Mouse (Mus musculus): ENCODE data around the gene Srrm4. TPM values are rescaled to one million over a fixed set of nuclear protein-coding genes. Genes with fewer than 3 reads are reported as not detected.

Srrm4 gene
- polyA plus RNA-seq, 1 experiment from 2014 or later = 20.8 TPM

DNA sequence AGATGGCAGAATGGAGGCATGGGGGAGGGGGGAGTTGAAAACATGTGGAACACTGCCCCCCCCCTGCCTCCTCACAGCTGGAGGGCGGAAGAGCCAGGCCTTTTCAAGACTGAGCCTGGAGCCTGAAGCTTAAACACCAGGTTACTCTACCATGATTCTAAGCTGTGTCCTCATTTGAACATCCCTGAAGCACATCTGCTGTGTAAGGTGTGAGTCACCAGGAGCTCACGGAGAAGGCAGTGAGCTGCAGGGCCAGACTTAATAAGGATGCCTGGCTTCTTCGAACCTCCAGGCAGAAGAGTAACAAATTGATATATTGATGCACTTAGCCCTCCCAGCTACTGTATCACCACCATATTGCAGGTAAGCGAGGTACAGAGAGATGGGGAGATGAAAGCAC, 79.5 kb downstream of the Srrm4 start:
- no peak overlapping the region for H3K9ac ChIP-seq (replicated peaks; ENCODE audit: low read depth, low read length)
- H3K9me3 ChIP-seq (ENCODE audit: control insufficient read depth, low read length) = no peaks in the 10 kb centered on the region
- H3K27ac ChIP-seq (ENCODE audit: low read depth, low read length) = no peak overlapping the region
- H3K4me1 ChIP-seq (ENCODE audit: control insufficient read depth, insufficient read depth, low read length) = no peaks in the 10 kb centered on the region
- H3K27me3 ChIP-seq (ENCODE audit: control insufficient read depth, insufficient read depth, low read length) = no peaks in the 10 kb centered on the region
- H3K36me3 ChIP-seq (ENCODE audit: control insufficient read depth, insufficient read depth, low read length) = no peaks in the 10 kb centered on the region
- no peak for ATAC-seq (ENCODE audit: low read depth)
- 74% methylated on average over 3 of the region's 4 CpGs for WGBS
- H3K4me3 ChIP-seq (ENCODE audit: low read depth, low read length) = no peak overlapping the region
- H3K4me2 ChIP-seq (ENCODE audit: low read depth, low read length) = no peak overlapping the region

DNA sequence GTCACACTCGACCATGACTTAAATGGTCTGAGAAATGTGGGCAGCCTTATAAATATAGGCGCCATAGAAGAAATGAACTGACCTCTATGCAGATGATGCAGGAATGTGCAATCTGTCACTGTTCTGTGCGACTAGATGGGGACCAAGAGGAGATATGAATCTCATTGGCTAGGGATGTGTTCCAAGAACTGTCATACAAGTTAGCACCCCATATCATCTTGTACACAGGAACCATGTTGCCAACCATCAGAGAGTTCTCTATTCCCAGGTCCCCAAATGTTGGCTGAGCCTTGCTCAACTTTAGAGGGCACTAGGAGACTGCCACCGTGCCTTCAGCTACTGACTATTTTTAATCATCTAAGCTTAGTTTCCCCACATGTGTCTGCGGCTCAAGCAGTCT, 81.4 kb downstream of the Srrm4 start:
- Histone ChIP-seq H3K9me3 (ENCODE audit: control insufficient read depth, low read length) (no peaks in the 10 kb centered on the region), H3K27me3 (ENCODE audit: control insufficient read depth, insufficient read depth, low read length) (no peaks in the 10 kb centered on the region), H3K27ac (ENCODE audit: low read depth, low read length) (no peak overlapping the region), H3K4me2 (ENCODE audit: low read depth, low read length) (no peak overlapping the region), H3K4me3 (ENCODE audit: low read depth, low read length) (no peak overlapping the region), H3K4me1 (ENCODE audit: control insufficient read depth, insufficient read depth, low read length) (no peaks in the 10 kb centered on the region), H3K36me3 (ENCODE audit: control insufficient read depth, insufficient read depth, low read length) (no peaks in the 10 kb centered on the region), H3K9ac (replicated peaks; ENCODE audit: low read depth, low read length) (no peak overlapping the region)
- 81% methylated on average over 5 of the region's 5 CpGs for WGBS
- no peak for ATAC-seq (ENCODE audit: low read depth)

DNA sequence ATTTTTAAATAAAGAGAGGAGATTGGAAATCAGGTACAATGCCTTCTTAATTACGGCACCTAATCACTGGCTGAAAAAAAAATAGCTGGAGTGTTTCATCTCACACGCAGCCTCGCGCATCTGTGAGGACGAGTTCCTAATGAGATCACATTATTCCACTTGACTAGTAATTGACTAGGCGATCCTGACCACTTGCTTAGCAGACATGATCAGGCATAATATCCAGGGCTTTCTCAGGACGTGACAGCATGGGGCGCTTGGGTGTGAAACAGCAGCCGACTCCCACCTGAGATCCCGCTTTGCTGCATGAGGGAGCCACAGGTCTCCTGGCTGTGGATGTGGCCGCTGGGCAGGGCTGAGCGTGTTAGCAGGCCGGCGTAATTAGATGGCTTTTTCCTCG, 90.3 kb downstream of the Srrm4 start:
- peaks cover 12% of the 10 kb centered on the region for H3K4me1 ChIP-seq (ENCODE audit: control insufficient read depth, insufficient read depth, low read length)
- H3K27me3 ChIP-seq (ENCODE audit: control insufficient read depth, insufficient read depth, low read length) = no peaks in the 10 kb centered on the region
- no peak overlapping the region for H3K4me2 ChIP-seq (ENCODE audit: low read depth, low read length)
- no peak overlapping the region for H3K4me3 ChIP-seq (ENCODE audit: low read depth, low read length)
- H3K9me3 ChIP-seq (ENCODE audit: control insufficient read depth, low read length) = no peaks in the 10 kb centered on the region
- 27% methylated on average over 15 of the region's 15 CpGs for WGBS
- H3K36me3 ChIP-seq (ENCODE audit: control insufficient read depth, insufficient read depth, low read length) = no peaks in the 10 kb centered on the region
- peak; percentile 29; the same call in 1 of the 2 replicates for ATAC-seq (ENCODE audit: low read depth)
- H3K27ac ChIP-seq (ENCODE audit: low read depth, low read length) = no peak overlapping the region; the same call in 1 of the 2 replicates
- H3K9ac ChIP-seq (replicated peaks; ENCODE audit: low read depth, low read length) = no peak overlapping the region

DNA sequence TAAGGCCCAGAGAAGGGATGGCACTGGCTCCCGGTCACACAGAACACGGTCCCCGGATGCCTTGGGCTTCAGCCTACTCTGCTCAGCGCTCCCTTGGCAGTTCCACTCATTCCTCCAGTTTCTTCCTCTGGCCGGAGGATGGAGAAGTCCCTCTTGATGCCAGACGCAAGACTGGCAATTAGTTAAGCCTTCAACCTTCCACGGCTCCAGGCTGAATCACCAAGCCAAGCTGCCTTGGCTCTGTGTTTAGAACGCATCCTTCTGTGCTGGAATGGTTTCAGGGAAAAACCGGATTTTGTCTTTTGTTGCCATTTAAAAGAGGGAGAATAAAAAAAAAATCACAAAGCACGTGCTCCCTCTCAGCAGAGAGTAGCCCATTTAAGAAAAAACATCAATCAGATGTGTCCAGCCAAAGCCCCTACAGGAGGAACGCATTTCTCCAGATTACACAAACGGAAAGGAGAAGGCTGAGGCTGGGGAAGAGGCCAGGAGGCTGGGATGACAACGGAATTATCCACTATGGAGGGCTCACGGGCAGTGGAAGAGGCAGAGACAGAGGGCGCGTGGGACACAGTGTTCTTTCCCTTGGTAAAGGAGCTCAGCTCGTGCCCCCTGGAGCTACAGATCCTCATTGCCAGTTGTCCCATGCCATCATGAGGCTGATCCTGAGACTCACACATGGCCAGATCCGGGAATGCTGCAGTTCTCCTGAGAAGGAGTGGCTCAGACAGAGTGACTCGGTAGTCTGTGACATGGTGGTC, 92.6 kb downstream of the Srrm4 start:
- H3K9ac ChIP-seq (replicated peaks; ENCODE audit: low read depth, low read length) = no peak overlapping the region
- H3K4me3 ChIP-seq (ENCODE audit: low read depth, low read length) = no peak overlapping the region
- peaks cover 19% of the 10 kb centered on the region for H3K4me1 ChIP-seq (ENCODE audit: control insufficient read depth, insufficient read depth, low read length)
- no peak overlapping the region for H3K4me2 ChIP-seq (ENCODE audit: low read depth, low read length)
- H3K36me3 ChIP-seq (ENCODE audit: control insufficient read depth, insufficient read depth, low read length) = no peaks in the 10 kb centered on the region
- no peaks in the 10 kb centered on the region for H3K27me3 ChIP-seq (ENCODE audit: control insufficient read depth, insufficient read depth, low read length)
- no peak overlapping the region for H3K27ac ChIP-seq (ENCODE audit: low read depth, low read length)
- no peak for ATAC-seq (ENCODE audit: low read depth)
- WGBS = 64% methylated on average over 19 of the region's 19 CpGs
- H3K9me3 ChIP-seq (ENCODE audit: control insufficient read depth, low read length) = no peaks in the 10 kb centered on the region

DNA sequence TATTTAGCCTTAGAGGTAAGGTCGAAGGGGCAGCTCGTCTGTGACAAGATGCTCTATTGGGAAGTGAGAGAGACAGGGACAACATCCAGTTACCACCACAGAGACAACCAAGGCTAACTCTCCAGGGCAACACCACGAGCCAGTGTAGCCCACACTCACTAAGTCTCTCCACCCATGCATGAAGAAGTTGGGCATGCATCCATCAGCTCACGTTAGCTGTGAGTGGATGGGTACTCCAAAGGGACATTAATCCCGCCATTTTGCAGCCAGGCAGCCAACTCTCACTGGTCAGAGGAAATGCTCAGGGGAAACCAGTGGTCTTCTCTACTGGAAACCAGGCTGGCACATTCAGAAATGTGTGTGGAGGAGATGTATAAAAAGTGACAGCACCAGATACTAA, 93.8 kb downstream of the Srrm4 start:
- H3K4me1 ChIP-seq (ENCODE audit: control insufficient read depth, insufficient read depth, low read length) = peaks cover 19% of the 10 kb centered on the region
- H3K9ac ChIP-seq (replicated peaks; ENCODE audit: low read depth, low read length) = no peak overlapping the region
- ATAC-seq (ENCODE audit: low read depth) = no peak
- H3K27ac ChIP-seq (ENCODE audit: low read depth, low read length) = no peak overlapping the region
- H3K4me2 ChIP-seq (ENCODE audit: low read depth, low read length) = no peak overlapping the region
- H3K9me3 ChIP-seq (ENCODE audit: control insufficient read depth, low read length) = no peaks in the 10 kb centered on the region
- H3K36me3 ChIP-seq (ENCODE audit: control insufficient read depth, insufficient read depth, low read length) = no peaks in the 10 kb centered on the region
- no peaks in the 10 kb centered on the region for H3K27me3 ChIP-seq (ENCODE audit: control insufficient read depth, insufficient read depth, low read length)
- H3K4me3 ChIP-seq (ENCODE audit: low read depth, low read length) = no peak overlapping the region
- WGBS = 67% methylated on average over 5 of the region's 5 CpGs

DNA sequence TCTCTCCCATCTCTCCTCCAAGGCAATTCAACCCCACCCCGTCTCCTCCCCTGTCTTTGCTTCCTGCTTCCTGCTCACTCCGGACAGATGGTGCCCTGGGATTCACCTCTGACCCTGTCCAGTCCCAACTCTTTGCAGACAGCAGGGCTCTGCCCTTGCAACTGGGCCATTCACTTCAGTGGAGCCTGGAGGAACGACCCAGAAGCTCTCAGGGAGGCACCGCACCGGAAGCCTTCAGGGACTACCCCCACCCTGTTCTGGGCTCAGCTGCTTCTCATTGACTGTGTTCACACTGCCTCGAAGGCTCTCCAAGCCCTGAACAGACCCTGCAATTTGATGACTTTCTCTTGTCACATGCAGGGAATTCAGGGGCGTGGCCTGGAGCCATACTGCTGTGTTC, 94.4 kb downstream of the Srrm4 start:
- ATAC-seq (ENCODE audit: low read depth) = 0 out of 2 replicates have a peak, but pooled peaks have one; percentile 38
- Histone ChIP-seq H3K4me3 (ENCODE audit: low read depth, low read length) (no peak overlapping the region), H3K4me1 (ENCODE audit: control insufficient read depth, insufficient read depth, low read length) (peaks cover 19% of the 10 kb centered on the region), H3K9me3 (ENCODE audit: control insufficient read depth, low read length) (no peaks in the 10 kb centered on the region), H3K27me3 (ENCODE audit: control insufficient read depth, insufficient read depth, low read length) (no peaks in the 10 kb centered on the region), H3K36me3 (ENCODE audit: control insufficient read depth, insufficient read depth, low read length) (no peaks in the 10 kb centered on the region), H3K27ac (ENCODE audit: low read depth, low read length) (no peak overlapping the region), H3K9ac (replicated peaks; ENCODE audit: low read depth, low read length) (no peak overlapping the region), H3K4me2 (ENCODE audit: low read depth, low read length) (no peak overlapping the region)
- 13% methylated on average over 7 of the region's 7 CpGs for WGBS

DNA sequence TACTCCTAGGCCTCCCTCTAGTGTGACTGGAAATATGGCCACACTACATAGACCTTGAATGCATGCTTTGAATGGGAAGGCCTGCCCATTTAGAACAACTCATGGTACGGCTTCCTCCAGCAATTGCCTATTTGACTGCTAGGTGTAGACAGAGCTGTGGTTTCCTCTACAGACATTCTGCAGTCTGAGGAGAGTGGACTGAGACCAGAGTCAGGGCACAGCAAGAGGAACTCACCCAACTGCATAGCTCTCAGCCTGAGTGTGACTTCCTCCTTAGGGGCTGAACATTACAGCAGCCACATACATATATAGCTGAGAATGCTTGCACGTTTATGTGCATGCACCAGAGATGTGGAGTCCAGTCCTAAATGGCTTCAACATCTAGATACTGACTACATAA, 94.9 kb downstream of the Srrm4 start:
- 67% methylated on average over 2 of the region's 2 CpGs for WGBS
- ATAC-seq (ENCODE audit: low read depth) = no peak
- no peak overlapping the region for H3K27ac ChIP-seq (ENCODE audit: low read depth, low read length)
- H3K4me3 ChIP-seq (ENCODE audit: low read depth, low read length) = no peak overlapping the region
- H3K9me3 ChIP-seq (ENCODE audit: control insufficient read depth, low read length) = no peaks in the 10 kb centered on the region
- H3K9ac ChIP-seq (replicated peaks; ENCODE audit: low read depth, low read length) = no peak overlapping the region
- no peaks in the 10 kb centered on the region for H3K36me3 ChIP-seq (ENCODE audit: control insufficient read depth, insufficient read depth, low read length)
- H3K27me3 ChIP-seq (ENCODE audit: control insufficient read depth, insufficient read depth, low read length) = no peaks in the 10 kb centered on the region
- peaks cover 17% of the 10 kb centered on the region for H3K4me1 ChIP-seq (ENCODE audit: control insufficient read depth, insufficient read depth, low read length)
- H3K4me2 ChIP-seq (ENCODE audit: low read depth, low read length) = no peak overlapping the region

DNA sequence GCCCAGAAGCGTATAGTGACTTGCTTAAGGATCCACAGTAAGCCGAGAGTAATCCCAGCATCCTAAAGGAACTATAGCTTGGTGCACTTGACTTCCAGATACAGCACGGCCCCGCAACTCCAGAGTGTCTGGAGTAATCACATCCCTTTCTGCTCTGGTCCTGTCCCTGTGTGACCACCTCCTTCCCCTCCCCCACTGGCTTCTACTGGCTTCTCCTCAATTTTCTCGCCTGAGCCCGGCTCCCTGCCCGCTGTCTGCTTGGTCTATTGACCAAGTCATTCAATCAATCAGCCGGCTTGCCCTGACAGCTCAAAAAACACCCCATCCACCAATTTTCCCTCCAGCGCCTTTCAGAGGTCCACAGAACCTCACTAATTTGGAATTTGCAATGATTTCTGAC, 96.2 kb downstream of the Srrm4 start:
- no peaks in the 10 kb centered on the region for H3K27me3 ChIP-seq (ENCODE audit: control insufficient read depth, insufficient read depth, low read length)
- ATAC-seq (ENCODE audit: low read depth) = no peak
- H3K36me3 ChIP-seq (ENCODE audit: control insufficient read depth, insufficient read depth, low read length) = no peaks in the 10 kb centered on the region
- 59% methylated on average over 9 of the region's 9 CpGs for WGBS
- no peak overlapping the region for H3K27ac ChIP-seq (ENCODE audit: low read depth, low read length)
- H3K4me2 ChIP-seq (ENCODE audit: low read depth, low read length) = no peak overlapping the region
- H3K9me3 ChIP-seq (ENCODE audit: control insufficient read depth, low read length) = no peaks in the 10 kb centered on the region
- H3K4me3 ChIP-seq (ENCODE audit: low read depth, low read length) = no peak overlapping the region
- H3K9ac ChIP-seq (replicated peaks; ENCODE audit: low read depth, low read length) = no peak overlapping the region
- H3K4me1 ChIP-seq (ENCODE audit: control insufficient read depth, insufficient read depth, low read length) = peaks cover 16% of the 10 kb centered on the region

DNA sequence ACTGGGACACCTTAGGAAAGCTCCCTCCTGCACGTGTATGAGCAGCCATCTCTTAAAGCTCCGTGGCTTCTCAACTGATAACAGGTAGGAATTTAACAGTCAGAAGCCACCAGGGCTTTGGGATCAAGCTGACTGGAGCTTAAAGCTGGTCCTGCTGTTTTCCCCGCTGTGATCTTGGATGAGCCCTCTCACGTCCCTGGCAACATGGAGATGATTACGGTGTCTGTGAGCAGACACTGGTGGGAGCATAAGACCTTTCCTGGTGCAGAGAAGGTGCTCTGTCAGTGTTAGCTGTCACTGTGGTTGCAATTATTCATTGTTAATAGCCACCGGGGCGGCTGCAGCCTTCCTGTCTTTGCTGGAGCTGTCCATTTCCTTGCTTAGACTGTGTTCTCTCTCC, 97.2 kb downstream of the Srrm4 start:
- Histone ChIP-seq H3K9ac (replicated peaks; ENCODE audit: low read depth, low read length) (no peak overlapping the region), H3K27ac (ENCODE audit: low read depth, low read length) (peak overlapping the region; percentile 18; the same call in 1 of the 2 replicates), H3K4me3 (ENCODE audit: low read depth, low read length) (no peak overlapping the region), H3K4me2 (ENCODE audit: low read depth, low read length) (no peak overlapping the region), H3K27me3 (ENCODE audit: control insufficient read depth, insufficient read depth, low read length) (no peaks in the 10 kb centered on the region), H3K4me1 (ENCODE audit: control insufficient read depth, insufficient read depth, low read length) (peaks cover 19% of the 10 kb centered on the region), H3K36me3 (ENCODE audit: control insufficient read depth, insufficient read depth, low read length) (no peaks in the 10 kb centered on the region), H3K9me3 (ENCODE audit: control insufficient read depth, low read length) (no peaks in the 10 kb centered on the region)
- WGBS = 50% methylated on average over 7 of the region's 7 CpGs
- no peak for ATAC-seq (ENCODE audit: low read depth)

Data from neural tube, embryonic 14.5 days (tissue).